Mouse (Mus musculus) retina, adult 2 months (tissue): ENCODE data around the gene D1Ertd622e.

Experiments used
- DNase-seq: peaks from one replicate; pipeline ENCODE4 v3.0.0-alpha.2; 2012; ENCODE audit warnings: low read depth, low spot score

The D1Ertd622e gene

DNA sequence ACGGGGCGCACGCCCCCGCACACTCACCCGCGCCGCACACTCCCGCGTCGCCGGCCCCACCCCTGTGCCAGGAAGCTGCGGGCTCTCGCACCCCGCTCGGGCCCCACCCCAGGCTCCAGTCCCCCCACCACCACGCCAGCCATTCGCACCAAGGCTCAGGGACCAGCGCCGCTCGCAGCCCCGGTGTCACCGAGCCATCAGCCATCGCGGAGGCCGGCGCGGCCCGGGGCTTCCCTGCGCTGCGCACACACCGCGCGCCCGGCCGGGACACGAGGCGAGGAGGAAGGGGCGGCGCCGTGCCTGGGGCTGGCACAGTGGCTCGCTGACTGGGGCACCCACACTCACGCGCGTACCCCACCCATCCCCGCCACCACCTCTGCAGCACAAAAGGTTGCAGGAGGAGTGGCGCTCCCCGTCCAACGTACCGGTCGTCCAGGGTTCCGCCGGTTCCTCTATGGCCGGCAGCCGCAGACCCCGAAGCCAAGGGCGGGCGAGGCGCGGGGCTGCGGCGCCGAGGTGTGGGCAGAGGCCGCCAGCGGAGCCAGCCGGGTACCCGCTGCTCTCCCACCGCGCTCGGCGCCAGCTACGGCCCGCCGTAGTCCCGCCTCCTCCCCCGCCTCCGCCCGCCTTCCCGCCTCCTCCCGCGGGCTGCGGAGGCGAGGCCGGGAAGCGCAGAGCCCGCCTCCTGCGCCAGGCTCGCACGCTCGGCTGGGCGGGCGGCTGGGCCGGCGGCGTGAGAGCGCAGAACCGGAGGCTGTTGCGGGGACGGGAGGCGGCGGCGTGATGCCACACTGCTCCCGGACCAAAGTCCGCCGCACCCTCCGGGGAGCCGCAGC is at the start of gene D1Ertd622e:
D1Ertd622e (minus strand) TSS at position 669 of the 836 bp plus-strand sequence.
- DNase-seq: peak; percentile 71

DNA sequence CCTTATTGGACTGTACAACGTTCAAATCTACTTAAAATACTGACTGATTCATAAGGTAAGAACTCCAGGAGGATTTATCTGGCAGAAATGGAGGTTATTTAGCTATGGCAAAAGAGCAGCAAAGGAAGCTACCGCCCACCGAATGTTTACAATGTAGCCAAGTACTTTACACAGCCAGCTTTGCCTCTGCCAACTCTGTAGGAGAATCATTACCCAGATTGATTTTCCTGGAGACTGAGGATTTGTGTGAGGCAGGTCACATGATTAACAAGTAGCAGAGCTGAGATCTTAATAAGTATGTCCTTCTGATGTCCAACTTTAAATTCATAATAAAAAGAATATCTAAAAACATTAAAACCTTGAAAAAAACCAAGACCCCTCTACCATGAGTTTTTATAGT is 48.6 kb upstream of the D1Ertd622e start:
- no peak for DNase-seq

DNA sequence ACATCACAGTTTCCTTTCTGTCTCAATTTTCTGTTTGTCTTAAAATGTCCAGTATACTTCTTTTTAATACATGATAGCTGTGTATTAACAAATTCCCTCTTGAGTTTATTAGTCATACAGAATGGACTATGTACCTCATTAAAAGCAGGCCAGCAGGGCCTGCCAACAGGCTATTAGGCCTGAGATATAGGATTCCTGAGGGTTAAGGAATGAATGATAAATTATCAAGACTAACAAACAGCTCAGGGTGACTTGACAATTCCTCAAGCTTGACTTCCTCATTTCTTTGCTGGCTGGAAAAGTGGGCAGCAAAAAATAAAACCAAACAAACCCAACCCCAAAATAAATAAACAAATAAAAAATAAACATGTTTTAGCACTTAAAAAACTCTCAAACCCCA is 43.5 kb upstream of the D1Ertd622e start:
- no peak for DNase-seq

DNA sequence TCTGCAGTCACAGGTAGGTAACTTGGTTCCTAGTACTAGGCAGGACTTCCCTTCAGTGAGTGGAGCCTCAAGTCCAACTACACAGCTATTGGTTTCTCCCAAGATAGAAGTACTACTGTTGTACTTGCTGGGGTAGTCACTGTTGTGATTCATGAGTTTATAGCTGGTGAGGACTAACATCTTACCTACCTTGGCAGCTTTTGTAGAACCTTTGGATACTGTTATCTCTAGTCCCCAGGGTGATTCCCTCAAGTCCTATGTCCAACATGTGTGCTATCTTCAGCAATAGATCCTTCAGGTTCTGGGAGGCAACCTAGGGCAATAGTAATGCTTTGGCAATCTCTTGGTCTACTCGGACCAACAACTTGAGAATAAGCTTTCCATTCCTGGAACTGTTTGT is 42.8 kb upstream of the D1Ertd622e start:
- DNase-seq: no peak

DNA sequence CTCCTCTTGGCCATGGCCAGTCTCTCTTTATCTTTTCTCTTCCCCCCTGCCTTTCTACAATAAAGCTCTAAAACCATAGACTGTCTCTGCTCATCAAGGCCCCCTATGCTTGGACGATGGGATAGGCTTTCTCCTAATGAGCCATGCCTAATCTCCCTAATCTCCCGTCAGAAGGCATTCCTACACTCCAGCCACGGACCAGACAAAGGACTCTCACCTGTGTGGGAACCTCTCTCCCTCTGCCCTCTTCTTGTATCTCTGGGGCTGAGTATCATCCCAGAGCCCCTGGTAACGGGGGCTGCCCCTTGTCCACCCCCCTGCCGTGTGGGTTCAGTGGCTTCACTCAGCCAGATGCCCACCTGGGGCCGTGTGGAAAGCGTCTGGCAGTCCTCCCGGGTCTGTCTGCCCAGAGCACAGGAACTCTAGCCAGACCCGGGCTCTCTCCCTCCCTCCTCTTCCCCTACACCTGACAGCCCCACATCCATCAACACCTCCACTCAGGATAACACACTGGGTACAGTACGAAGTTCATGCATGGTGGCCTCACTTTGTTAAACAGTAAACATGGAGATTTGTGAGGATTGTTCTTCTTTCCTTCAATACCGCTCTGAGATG is 37.2 kb upstream of the D1Ertd622e start:
- DNase-seq: peak; percentile 11

DNA sequence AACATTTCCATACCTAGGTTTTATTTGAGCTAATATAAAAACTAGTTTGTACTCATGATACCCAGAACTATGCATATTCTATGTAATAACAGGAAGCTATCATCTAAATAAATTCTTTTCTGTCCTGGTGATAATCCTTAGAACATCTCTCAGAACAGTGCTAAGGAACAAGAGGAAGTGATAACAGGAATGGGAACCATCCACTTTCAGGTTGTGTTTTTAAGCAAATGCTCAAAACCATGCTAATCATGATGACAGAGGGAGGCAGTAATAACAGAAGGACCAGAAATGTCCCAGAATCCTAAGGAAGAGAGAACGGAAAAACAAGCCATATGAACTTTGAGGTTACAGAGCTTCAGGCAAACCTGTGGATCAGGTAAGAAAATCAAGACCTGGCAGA is 35.4 kb upstream of the D1Ertd622e start:
- DNase-seq: no peak

DNA sequence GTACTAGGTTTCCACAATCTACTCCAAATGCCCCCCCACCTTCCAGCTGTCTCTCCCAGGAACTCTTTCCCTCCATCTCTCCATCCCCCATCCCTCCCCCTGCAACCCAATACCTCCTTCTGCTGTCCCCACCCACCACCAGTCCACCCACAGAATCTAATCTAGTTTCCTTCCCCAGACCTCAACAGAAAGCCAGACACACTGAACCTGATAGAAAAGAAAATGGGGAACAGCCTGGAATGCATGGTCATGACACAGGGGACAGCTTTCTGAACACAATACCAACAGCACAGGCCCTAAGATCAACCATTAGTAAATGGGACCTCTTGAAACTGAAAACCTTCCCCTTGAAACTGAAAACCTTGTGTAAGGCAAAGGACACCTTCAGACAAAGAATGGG is 32.0 kb upstream of the D1Ertd622e start:
- DNase-seq: no peak

DNA sequence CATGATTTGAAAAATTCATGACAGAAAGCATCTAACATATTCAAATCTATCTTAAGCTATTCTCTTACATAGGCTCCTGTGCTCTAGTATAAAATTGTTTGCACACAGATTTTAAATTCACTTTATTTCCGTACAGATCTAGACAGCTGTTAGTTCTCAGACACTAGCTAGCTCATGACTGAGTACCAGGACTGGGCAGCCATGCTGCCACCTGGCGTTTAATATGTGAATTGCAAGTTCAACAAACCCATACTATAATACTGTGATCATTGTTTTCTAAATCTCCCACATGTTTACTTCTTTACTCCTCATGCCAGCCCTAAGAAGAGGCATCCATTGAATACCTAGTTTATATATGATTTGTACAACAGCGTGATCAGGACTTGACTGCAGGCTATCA is 26.9 kb upstream of the D1Ertd622e start:
- DNase-seq: peak; percentile 30

DNA sequence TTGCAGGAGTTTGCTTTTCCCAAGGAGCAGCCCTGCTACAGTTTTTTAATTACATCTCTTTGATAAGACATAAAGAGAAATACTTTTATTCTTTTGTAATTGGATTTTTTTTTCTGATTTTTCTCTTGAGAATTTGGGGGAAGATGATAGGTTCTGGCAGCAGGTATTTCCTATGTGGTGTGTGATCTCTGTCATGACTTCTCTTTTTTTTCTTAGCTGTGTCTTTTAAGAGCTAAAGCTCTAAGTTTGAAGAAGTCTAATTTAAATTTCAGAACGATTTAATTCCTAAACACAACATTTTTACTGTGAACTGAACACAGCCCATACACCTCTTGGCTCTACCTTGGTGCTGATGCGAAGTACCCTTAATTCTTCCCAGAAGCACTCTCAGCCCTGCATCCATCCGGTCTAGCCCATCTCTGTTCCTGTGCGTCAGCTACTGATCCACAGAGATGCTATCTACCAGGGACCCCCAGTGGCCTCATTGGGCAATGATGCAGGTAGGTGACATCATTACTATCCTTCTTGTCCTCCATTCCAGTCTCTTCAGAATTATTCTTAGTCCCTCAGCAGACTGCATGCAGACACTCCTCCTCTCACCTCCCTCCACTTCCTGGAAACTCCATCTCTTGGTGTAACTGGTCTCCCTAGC is 14.8 kb upstream of the D1Ertd622e start:
- no peak for DNase-seq

DNA sequence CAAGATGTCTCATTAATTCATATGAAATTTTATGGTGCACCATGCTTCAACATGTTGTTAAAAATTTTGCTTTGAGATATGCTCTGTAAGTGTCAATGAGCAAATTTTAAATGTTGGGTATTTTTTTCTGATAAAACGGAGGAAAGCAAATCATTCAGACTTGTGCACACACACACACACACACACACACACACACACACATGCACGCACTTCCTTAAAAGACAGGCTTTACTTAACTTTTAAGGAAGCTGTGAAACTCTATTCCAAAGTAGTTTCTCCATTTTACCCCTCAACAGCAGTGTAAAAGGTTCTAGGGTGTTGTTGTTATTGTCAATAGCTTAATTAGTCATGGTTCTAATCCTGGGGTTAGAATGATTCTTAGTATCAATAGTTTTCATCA is 14.2 kb upstream of the D1Ertd622e start:
- DNase-seq: no peak

DNA sequence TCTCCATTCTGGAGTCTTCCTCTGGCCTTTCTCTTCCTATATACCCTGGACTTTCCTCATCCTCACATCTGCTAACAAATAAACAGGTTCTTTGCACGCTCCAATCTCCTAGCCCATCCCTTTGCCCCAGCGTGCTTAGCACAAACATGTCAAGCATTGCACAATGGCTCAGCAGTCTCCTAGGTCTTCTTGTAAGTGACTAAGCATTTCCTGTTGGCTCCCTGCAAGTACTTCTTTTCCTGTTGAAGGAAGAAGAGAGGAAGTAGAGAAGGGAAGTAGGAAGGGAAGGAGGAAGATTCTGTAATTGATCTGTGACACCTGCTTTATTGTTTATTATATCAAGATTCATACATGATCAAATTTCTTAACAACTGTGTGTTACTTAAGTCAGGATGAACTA is 11.0 kb upstream of the D1Ertd622e start:
- DNase-seq: no peak

DNA sequence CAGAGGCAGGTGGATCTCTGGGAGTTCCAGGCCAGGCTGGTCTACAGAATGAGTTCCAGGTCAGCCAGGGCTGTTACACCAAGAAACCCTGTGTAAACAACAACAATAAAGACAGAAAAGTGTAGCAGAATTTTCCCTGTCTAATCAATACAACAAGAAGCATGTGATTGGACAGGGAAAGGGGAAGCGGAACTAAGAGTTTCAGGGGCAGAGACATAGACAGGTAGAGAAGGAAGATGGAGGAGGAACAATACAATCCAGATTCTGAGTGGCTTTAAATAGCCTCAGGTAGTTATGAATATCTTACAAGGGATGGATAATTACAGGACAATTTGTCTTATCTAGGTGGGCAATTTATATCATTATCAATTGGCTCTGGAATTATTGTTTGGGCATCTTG is 5.4 kb upstream of the D1Ertd622e start:
- DNase-seq: no peak

DNA sequence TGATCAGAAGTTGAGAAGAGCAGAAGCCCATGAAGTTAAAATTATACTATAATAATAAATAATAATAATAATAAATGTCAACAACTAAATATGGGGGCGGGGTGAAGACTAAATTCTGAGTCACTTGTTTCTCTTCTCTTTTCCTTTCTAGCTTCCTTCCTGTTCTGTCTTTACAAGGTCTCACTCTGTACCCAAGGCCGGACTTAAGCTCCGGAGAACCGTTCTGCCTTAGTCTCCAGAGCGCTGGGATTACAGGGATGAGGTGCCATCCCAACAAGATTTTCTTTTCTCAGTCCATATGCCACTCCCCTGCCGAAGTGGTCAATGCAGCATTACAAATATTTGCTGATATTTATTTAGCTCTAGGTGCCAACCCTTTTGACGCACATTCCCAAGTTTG is 450 bp upstream of the D1Ertd622e start:
- no peak for DNase-seq

DNA sequence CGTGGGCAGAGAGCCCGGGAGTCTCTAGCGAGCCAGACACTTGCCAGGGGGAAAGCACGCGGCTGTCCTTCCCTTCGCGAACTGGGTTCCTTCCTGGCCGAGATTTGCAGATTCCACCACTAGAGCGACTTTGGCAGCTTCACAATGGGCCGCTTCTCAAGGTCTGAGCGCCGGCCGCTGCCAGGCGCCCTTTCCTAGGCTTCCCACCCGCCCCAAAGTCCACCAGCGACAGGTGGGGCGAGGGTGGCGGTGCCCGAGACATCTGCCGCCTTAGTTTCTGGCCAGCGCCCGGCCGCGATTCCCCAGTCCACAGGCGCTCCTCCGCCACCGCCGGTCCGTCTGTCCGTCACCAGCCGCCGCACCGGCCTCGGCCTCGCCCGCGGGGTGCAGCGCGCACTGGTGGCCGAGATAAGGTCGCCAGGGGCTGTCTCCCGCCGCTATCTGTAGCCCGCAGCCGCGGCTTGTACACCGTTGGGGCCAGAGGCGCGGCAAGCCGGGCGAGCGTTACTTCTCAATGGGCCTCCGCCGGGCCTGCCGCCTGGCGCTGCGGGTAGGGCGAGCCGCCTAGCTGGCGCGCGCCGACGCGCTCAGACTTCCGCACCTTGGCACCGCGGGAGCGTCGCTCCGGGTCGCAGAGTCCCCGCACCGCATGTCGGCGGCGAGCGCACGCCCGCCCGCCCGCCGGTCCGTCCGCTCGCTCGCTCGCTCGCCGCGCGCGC is 1.0 kb downstream of the D1Ertd622e start:
- DNase-seq: no peak

DNA sequence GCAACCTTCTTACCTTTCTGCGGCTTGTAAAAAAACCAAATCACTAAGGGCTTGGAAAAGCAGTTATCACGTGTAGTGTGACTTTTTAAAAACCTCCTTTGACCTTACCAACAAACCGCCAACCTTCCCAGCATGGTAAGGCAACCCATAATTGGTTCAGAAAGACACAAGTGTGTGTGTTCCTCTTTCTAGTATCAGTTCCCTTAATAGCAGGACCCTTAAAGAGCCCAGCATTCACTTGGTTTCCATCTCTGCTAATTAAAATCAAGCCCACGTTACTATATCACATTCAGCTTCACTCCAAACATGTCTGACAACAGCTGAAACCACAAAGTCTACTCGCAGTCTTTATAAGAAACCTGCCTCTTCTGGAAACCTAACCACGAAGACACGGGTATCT is 2.5 kb downstream of the D1Ertd622e start:
- no peak for DNase-seq

DNA sequence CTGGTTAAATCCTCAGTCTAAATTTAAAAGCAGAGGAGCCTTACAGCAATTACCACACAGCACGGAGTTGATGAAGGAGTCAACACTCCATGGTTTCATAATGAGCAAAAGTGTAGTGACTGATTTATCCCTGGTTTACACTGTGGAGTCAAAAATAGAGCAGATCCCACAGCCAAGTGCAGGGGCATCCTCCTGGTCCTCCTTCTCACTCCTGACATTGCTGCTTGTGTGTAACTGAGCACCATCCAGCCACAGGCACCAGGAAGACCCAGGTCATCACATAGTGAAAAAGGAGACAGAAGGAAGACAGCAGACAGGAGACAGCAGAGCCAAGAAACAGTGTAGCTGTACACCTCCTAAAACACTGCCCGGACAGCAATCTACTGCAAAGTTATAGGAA is 4.1 kb downstream of the D1Ertd622e start:
- DNase-seq: no peak

DNA sequence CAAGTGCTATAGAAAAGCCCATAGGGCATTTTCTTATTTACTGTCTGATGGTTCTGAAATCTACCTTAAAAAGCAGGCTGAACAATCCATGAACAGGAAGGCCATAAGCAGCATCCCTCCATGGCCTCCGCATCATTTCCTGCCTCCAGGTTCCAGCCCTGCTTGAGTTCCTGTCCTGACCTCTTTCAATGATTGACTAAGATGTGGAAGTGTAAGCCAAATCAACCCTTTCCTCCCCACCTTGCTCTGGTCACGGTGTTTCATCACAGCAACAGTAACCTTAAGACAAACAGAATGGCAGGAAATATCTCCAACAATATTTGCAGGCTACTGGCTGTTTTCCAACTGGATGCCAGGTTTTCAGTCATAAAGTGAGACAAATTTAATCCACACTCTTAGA is 4.7 kb downstream of the D1Ertd622e start:
- DNase-seq: no peak

DNA sequence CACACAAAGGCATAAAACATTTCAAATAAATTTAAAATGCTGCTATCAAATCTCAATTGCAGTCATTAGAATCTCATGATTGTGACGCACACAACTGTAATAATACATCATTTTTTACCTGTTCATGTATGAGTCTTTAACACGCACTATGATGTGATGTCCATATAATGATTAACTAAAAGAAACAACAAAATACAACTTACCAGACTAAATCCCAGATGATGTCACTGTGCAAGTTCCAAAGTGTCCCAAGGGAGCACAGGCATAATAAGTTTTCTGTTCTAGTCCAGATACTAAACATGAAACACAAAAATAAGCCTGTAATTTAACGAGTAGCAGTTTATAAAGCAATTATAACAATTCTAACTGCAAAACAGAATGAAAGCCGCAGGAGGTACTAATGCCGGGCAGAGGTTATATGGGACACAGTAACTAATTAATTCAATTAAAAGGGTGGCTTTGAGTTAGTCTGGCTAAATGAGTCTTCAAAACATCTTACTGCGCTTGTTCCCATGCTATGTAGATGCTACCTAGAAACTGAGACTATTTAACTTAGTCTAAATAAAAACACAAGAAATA is 7.4 kb downstream of the D1Ertd622e start:
- DNase-seq: no peak

DNA sequence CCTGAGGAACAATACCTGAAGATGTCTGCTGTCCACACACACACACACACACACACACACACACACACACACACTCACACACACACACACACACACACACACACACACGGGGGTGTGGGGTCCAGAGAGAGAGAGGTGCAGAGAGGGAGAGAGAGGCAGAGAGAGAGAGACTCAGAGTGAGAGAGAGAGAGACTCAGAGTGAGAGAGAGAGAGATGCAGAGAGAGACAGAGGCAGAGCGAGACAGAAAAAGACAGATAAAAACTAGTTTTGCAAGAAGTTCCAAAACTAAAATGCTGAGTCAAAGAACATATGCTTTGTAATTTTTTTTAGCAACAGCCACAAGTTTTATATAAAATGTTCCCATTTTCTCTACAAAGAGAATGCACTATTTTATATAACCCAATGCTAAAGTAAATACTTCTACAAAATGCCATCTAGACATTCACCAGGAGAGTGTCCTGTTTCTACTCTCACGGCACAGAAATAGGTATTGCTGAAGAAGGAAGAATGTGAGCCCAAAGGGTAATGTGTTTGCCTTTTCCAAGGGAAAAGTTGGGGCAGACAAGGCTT is 11.2 kb downstream of the D1Ertd622e start:
- no peak for DNase-seq

DNA sequence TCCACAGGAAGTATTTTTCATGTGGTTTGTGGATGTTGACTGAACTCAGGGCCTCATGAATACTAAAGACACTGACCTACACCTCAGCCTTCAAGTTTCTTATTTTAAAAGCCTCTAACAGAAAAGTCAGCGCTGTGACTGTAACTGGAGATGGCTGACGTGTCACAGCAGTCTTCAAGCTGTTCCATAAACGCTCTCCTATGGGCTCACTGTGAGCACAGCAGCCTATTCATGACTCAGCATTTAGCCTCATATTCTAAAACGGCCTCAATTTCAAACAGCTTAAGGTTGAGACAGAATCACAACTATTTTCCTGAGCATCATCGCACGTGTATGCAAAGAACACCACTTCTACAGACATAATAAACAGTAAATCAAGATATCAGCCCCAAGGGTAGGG is 11.8 kb downstream of the D1Ertd622e start:
- DNase-seq: no peak

DNA sequence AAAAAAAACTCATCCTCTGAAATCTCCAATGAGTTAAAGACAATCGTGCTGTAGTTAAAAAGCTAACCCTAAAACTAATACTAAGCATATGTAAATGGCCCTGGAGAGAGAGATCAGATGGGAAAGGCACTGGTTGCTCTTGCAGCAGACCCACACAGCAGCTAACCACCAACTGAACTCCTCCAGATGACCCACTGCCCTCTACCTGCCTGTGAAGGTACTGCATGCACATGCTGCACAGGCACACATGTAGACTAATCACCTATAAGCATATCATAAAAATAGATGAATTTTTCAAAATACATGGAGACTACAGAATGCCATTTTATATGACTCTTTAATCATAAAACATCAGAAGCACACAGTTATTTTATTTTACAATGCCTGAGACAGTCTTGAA is 14.8 kb downstream of the D1Ertd622e start:
- no peak for DNase-seq

DNA sequence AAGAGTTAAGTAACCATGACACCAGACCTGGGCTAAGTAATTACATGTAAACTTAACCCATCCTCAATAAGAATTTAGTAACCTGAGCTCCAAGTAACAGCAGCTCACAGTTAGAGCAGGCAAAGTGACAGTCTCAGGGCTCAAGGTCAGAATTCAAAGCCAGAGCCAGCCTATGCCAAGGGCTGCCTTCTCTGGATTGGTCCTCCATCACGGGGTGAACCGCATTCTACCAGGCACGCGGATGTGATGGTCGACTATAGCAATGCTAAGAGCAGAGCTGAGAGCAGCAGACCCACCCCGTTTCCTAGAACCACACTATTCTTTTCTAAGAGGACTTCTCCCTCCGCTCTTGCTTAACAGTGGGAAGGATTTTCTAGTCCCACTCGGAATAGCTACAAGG is 27.8 kb downstream of the D1Ertd622e start:
- no peak for DNase-seq
